In the genomic region with DNA sequence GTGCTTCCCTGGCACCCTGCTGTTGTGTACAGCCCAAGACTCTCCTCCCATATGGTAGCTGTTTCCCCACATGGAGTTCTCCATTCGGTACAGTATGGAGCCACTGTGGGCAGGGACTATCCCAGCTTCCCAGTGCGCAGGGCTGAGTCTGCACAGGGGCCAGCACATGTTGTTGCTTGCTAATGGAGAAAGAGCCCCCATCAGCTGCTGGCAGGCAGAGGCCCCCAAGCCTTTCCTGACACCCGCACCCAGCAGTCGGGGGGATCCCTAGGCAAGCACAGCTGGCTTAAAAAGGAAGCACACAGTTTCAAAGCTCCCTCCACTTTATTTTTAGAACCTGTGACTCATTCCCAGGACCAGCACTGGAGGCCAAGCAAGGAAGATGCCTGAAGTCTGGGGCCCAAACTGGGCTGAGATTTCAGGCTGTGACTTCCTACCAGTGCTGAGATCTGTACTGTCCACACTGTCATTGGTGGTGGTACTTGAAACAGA, we compare ENCODE assay signal across 8 mouse cellular contexts. TPM values are rescaled to one million over a fixed set of nuclear protein-coding genes. Genes with fewer than 3 reads are reported as not detected.
DNase-seq lines count a peak whose midpoint lies in the region; ATAC-seq and TF ChIP-seq lines count a peak whose summit lies in the region.

No protein-coding gene starts in this region.

- ATAC-seq in lung, embryonic 14.5 days (ENCODE audit: insufficient read depth), result peak; percentile 42
- ATAC-seq in heart, embryonic 13.5 days (ENCODE audit: extremely low read depth, insufficient number of reproducible peaks, low FRiP score, low TSS enrichment), result peak; percentile 62; the same call in 1 of the 2 replicates
- ATAC-seq in activated CD4-positive, CD25-positive, alpha-beta regulatory T cell, adult 4 months, result no peak

- H3K9me3 ChIP-seq in lung, embryonic 14.5 days (ENCODE audit: low read depth, low read length), result no peaks in the 10 kb centered on the region
- 0 out of 2 replicates have a peak, but pooled peaks cover 4% of the 10 kb centered on the region for H3K9me3 ChIP-seq in heart, embryonic 13.5 days

- peak; percentile 61 for DNase-seq in lung, embryonic 14.5 days
- no peak for DNase-seq in lung, adult 2 months
- peak; percentile 70 for DNase-seq in lung, postnatal 10 days
- no peak for DNase-seq in spleen, postnatal 36 days (ENCODE audit: low spot score in 2 of 2)
- no peak for DNase-seq in cerebellum, adult 8-10 months

- no peak overlapping the region for H3K4me3 ChIP-seq in lung, embryonic 14.5 days (ENCODE audit: low read depth, low read length)
- no peak overlapping the region for H3K4me3 ChIP-seq in lung, adult 2 months (replicated peaks; ENCODE audit: extremely low read depth, low read depth, low read length)
- no peak overlapping the region for H3K4me3 ChIP-seq in cortical plate, adult 2 months (ENCODE audit: insufficient read depth, low read length)
- no peak overlapping the region for H3K4me3 ChIP-seq in heart, embryonic 13.5 days

- peak overlapping the region; percentile 76; the same call in 1 of the 2 replicates for H3K27ac ChIP-seq in lung, embryonic 14.5 days (ENCODE audit: low read depth)
- peak overlapping the region; percentile 79 for H3K27ac ChIP-seq in cortical plate, adult 2 months (ENCODE audit: insufficient read depth, low read length)
- peak overlapping the region; percentile 97 for H3K27ac ChIP-seq in heart, embryonic 13.5 days (replicated peaks)

- H3K36me3 ChIP-seq in lung, embryonic 14.5 days (ENCODE audit: insufficient read depth), result no peaks in the 10 kb centered on the region
- H3K36me3 ChIP-seq in heart, embryonic 13.5 days, result no peaks in the 10 kb centered on the region

- 23% methylated on average over 4 of the region's 4 CpGs for WGBS in lung, embryonic 14.5 days
- WGBS in lung, adult 2 months, result 32% methylated on average over 4 of the region's 4 CpGs
- 15% methylated on average over 4 of the region's 4 CpGs for WGBS in heart, embryonic 13.5 days

- no peak overlapping the region for H3K4me2 ChIP-seq in lung, embryonic 14.5 days
- peak overlapping the region; percentile 34 for H3K4me2 ChIP-seq in heart, embryonic 13.5 days

- peaks cover 23% of the 10 kb centered on the region for H3K4me1 ChIP-seq in lung, embryonic 14.5 days (ENCODE audit: insufficient read depth)
- H3K4me1 ChIP-seq in lung, adult 2 months (ENCODE audit: control insufficient read depth, insufficient read depth, low read length), result peaks cover 7% of the 10 kb centered on the region; the same call in 1 of the 2 replicates
- peaks cover 21% of the 10 kb centered on the region for H3K4me1 ChIP-seq in cortical plate, adult 2 months (ENCODE audit: control insufficient read depth, insufficient read depth, low read length)
- H3K4me1 ChIP-seq in heart, embryonic 13.5 days, result peaks cover 65% of the 10 kb centered on the region

- no peaks in the 10 kb centered on the region for H3K27me3 ChIP-seq in lung, embryonic 14.5 days (ENCODE audit: insufficient read depth, low read length)
- H3K27me3 ChIP-seq in heart, embryonic 13.5 days (replicated peaks), result no peaks in the 10 kb centered on the region

- TF ChIP-seq CTCF in lung, embryonic 14.5 days (IDR thresholded peaks at IDR 0.05; ENCODE audit: low read depth), result no peak
- TF ChIP-seq CTCF in lung, adult 2 months (IDR thresholded peaks at IDR 0.05; ENCODE audit: insufficient read depth, low read length), result no peak
- no peak for TF ChIP-seq CTCF in cortical plate, adult 2 months (IDR thresholded peaks at IDR 0.05; ENCODE audit: extremely low read depth, insufficient read depth, low read length)

- no peak for TF ChIP-seq POLR2A in lung, adult 2 months (IDR thresholded peaks at IDR 0.05; ENCODE audit: borderline replicate concordance, extremely low read depth, low read depth, low read length)
- no peak for TF ChIP-seq POLR2A in cortical plate, adult 2 months (IDR thresholded peaks at IDR 0.05; ENCODE audit: extremely low read depth, insufficient read depth, low read length)

- H3K9ac ChIP-seq in lung, embryonic 14.5 days, result no peak overlapping the region
- H3K9ac ChIP-seq in heart, embryonic 13.5 days, result peak overlapping the region; percentile 60

RNA-seq across cellular contexts. Expression of a gene that starts 9.7 kb away (rescaled TPM):
- polyA plus RNA-seq in lung, embryonic 14.5 days (2014; fragmentation: Nextera tagmentation; extraction: Ambion mirVana), result 0.58 and 0.93 TPM in 2 replicates
- 5.6 and 8.4 TPM in 2 replicates for polyA plus RNA-seq in lung, adult 2 months (2012; rRNA removed)
- 2.8 and 2.9 TPM in 2 replicates for polyA plus RNA-seq in cortical plate, adult 2 months (2012; rRNA removed)
- polyA plus RNA-seq in heart, embryonic 13.5 days (2015; fragmentation: Nextera tagmentation; extraction: Ambion mirVana), result 0.16 and 0.29 TPM in 2 replicates
- not detected for polyA plus RNA-seq in activated CD4-positive, CD25-positive, alpha-beta regulatory T cell, adult 4 months (2017; shearing (Covaris generic))

Comparison
In these comparisons a context has a peak if more than half of its experiments do, and no peak if none do; other contexts are left out.
1. DNase-seq: peak in lung, embryonic 14.5 days (single experiment) and lung, postnatal 10 days (single experiment); none in lung, adult 2 months (single experiment), spleen, postnatal 36 days (0 of 2) and cerebellum, adult 8-10 months (single experiment).
2. Peak in every context shown above with its lines, with median percentiles within 50 percentile points of each other: H3K27ac ChIP-seq.